Mouse (Mus musculus): ENCODE measurements around the gene Il18r1.

DNA sequence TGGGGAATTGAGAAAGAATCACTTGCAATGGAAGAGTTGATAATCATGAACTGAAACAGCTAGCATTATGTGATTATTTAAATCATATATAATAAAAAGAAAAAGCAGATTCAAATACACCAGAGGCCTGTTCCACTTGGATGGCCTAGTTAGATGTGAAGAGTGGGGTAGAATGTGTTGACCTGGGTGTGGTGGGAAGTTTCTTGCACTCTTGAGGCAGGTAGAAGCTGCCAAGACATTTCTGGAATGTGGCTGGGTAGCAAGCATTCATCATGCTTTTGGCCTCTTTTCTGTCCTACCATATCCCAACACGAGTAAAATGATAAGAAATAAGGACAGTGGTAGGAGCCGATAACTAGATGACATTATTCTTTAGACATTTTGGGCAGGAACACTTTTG is 3.5 kb downstream of the Il18r1 start:
- no peak for TF ChIP-seq CTCF (IDR thresholded peaks at IDR 0.05; ENCODE audit: low read depth)
- TF ChIP-seq EP300 (IDR thresholded peaks at IDR 0.05; ENCODE audit: low read depth): no peak
